Mouse (Mus musculus) cerebellum, adult 2 months (tissue): ENCODE measurements around the gene Gzf1. TPM values are rescaled to one million over a fixed set of nuclear protein-coding genes. Genes with fewer than 3 reads are reported as not detected.

Source experiments
- DNase-seq, 2 experiments: peaks; one replicate each; pipeline ENCODE4 v3.0.0; 2021
- H3K27ac ChIP-seq: fragments of 200-500 bp; 2 replicates; pipeline ENCODE4 v1.5.1; 2012; ENCODE audit warnings: low read length, control low read depth, inconsistent platforms; ENCODE audit not compliant: insufficient read depth
- H3K27me3 ChIP-seq: fragments of 200-500 bp; 2 replicates; pipeline ENCODE4 v1.6.1; 2012; ENCODE audit warnings: inconsistent platforms, mild to moderate bottlenecking, low read length, moderate library complexity; ENCODE audit not compliant: control insufficient read depth, insufficient read depth
- H3K4me1 ChIP-seq: fragments of 200-500 bp; 2 replicates; pipeline ENCODE4 v1.6.1; 2011; ENCODE audit warnings: low read length; ENCODE audit not compliant: control insufficient read depth, insufficient read depth
- H3K4me3 ChIP-seq: fragments of 200-500 bp; replicated peaks from 2 replicates; pipeline ENCODE3; 2011; ENCODE audit warnings: mild to moderate bottlenecking, low read depth, low read length, control low read depth; ENCODE audit not compliant: insufficient read depth
- CTCF ChIP-seq: fragments of 200-500 bp; IDR thresholded peaks from 2 replicates; pipeline ENCODE4 v1.5.1; 2011; ENCODE audit warnings: low read depth, mild to moderate bottlenecking, control low read depth, low read length, moderate library complexity, borderline replicate concordance; ENCODE audit not compliant: insufficient read depth
- POLR2A ChIP-seq: fragments of 200-500 bp; IDR thresholded peaks from 2 replicates; pipeline ENCODE4 v1.6.1; 2011; ENCODE audit warnings: low read length, control low read depth, borderline replicate concordance; ENCODE audit not compliant: insufficient read depth
- WGBS: fragments of 180-500 bp; shearing (Covaris S2); methylation state at CpG from one replicate; pipeline ENCODE4 v1.1.7; 2018; 5-methylcytosine and 5-hydroxymethylcytosine counted together
- polyA plus RNA-seq: library from polyadenylated mRNA; depleted of rRNA; stranded (reverse); fragments of >200 nt; gene quantifications from 2 replicates; pipeline ENCODE4 v1.2.3, GENCODE M21; 2012; rRNA removed

Gzf1 gene
- polyA plus RNA-seq, 1 experiment: 17.8 TPM

DNA sequence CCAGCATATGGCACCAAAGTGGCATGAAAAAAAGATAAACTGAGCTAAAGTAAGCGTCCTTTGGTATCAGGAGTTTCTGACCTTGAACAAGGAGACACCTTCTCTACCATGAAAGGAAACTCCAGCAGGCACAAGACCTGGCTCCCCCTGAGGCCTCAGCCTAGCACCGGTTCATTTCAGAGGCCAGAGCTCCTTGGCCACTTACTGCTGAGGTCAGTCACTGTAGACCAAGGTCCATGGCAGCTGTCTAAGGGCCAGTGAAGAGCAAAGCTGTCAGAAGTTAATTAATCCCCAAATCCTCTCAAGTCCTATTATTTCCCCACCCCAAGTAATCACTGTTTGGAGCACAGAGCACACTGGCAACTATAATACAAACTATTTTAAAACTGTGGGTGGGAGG is 36.2 kb downstream of the Gzf1 start:
- Histone ChIP-seq H3K4me3 (no peak overlapping the region), H3K4me1 (no peaks in the 10 kb centered on the region; the same call in 1 of the 2 replicates), H3K27me3 (no peaks in the 10 kb centered on the region), H3K27ac (no peak overlapping the region)
- WGBS: 68% methylated on average over 2 of the region's 2 CpGs
- DNase-seq: no peak
- no peak for TF ChIP-seq POLR2A
- no peak for TF ChIP-seq CTCF

DNA sequence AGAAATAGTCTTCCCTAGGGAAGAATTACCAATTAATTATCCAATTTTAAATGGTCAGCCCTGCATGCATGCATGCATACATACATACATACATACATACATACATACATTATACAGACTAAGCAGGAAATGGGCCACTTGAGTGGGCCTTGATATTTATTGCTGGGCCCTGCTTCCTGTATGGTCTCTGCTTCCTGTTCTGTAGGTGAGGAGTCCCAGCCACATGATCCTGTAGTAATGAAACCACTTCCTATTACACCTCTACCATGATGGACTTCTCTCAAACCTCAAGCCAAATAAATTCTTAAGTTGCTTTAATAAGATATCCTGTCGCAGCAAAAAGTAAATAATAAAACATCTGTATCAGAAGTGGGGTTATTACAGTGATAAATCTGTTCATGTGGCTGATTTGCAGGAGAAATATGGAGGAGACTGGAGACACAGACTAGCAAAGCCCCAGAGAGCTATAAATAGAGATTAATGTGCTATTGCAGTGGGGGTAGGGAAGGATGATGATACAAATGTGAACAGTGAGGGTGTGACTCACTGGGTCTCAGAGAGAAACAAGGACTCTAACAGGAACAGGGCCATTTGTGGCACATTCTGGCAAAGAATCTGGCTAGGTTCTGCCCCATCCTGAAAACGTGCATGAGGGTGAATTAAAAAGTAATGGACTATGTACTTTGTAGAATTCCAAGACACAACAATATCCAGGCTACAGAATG is 38.6 kb downstream of the Gzf1 start:
- no peak overlapping the region for H3K4me3 ChIP-seq
- no peaks in the 10 kb centered on the region; the same call in 1 of the 2 replicates for H3K4me1 ChIP-seq
- 55% methylated on average over 2 of the region's 2 CpGs for WGBS
- DNase-seq: no peak
- no peak overlapping the region for H3K27ac ChIP-seq
- H3K27me3 ChIP-seq: no peaks in the 10 kb centered on the region
- no peak for TF ChIP-seq CTCF
- TF ChIP-seq POLR2A: no peak

DNA sequence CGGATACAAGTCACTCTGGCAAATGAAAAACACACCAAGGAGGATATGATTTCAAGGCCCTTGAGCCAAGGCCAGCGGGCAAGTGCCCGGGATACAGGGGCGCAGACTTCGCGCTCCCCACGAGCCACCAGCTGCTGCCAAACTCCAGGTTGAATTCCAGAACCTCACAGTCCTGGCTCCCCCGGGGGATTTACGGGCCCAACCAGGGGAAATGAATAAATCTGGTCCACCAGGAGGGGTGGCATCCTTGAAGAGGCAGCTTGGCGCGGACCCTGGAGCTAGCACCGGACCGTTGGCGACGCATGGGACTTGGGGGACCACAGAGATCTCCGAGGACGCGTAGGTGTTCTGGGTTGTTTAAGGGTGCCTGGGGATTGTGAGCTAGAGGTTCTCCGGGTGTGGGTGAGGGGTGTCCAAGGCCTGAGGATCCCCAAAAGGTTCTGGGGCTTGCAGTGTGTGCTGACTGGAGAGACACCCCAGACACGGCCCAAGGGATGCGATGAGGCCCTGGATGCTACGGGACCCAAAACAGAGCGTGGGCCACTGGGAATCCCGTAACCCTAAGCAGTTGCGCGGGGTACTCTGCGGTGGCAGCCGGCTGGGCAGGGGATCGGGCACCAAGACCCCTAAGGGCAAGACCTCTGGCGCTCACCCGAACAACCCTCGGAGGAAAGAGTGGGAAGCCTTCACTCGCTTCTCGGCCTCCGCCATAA is 50.9 kb downstream of the Gzf1 start:
- Histone ChIP-seq H3K4me1 (peaks cover 8% of the 10 kb centered on the region; the same call in 1 of the 2 replicates), H3K27ac (peak overlapping the region; percentile 32), H3K27me3 (no peaks in the 10 kb centered on the region), H3K4me3 (peak overlapping the region; percentile 62)
- WGBS: under 1% methylated on average over 35 of the region's 35 CpGs
- peak; percentile 70 to 71 for DNase-seq
- TF ChIP-seq CTCF: no peak
- no peak for TF ChIP-seq POLR2A

DNA sequence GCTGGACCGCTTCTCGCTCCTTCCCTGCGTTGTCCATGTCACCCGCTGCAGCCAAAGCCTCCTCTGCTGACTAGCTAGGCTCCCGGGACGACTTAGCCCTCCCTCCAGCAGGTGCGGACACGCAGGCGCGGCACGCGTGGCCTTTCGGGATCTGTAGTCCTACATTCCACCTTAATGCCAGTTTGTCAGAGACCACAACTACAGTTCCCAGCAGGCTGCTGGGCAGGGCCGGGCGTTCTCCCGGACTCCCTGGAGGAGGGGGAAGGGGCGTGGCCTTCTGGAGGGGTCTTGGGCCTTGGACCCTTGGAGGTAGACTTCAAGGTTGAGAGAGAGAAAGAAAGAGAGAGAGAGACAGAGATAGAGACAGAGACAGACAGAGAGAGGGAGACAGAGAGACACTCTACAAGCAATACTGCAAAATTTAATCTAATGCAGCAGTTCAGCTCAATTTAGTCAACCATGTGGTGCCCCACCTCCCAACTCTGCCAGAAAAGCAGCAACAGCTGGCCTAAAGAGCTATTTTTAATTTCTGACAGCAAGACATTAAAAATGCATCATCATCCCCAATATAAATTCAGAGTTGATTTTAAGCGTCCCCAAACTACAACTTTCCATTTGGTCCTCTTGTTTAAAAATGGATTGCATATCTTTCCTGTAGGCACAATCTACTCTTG is 51.6 kb downstream of the Gzf1 start, which contains the start of gene Napb:
Gene Napb, minus strand, starts transcription at position 141 of the 674 bp plus-strand sequence.
- no peaks in the 10 kb centered on the region for H3K27me3 ChIP-seq
- 5% methylated on average over 18 of the region's 18 CpGs for WGBS
- H3K4me1 ChIP-seq: peaks cover 8% of the 10 kb centered on the region; the same call in 1 of the 2 replicates
- TF ChIP-seq POLR2A (peak; percentile 100), CTCF (no peak)
- peak within 1 kb of the TSS; percentile 32 for H3K27ac ChIP-seq
- H3K4me3 ChIP-seq: peak within 1 kb of the TSS; percentile 62
- DNase-seq: peak; percentile 96 to 99

Other genes starting within 250 kb of the Gzf1 start
- 2.8 and 3.2 TPM in 2 replicates for gene Cd93, start 237.5 kb upstream of the Gzf1 start, polyA plus RNA-seq
- gene Nxt1, start 8.4 kb upstream of the Gzf1 start, polyA plus RNA-seq: 26.8 and 27.8 TPM in 2 replicates
- 189 and 192 TPM in 2 replicates for gene Napb, start 51.4 kb downstream of the Gzf1 start, polyA plus RNA-seq
- 0.27 TPM in 1 of 2 replicates, not detected in the other for gene Cstl1, start 69.3 kb downstream of the Gzf1 start, polyA plus RNA-seq
- not detected in 2 replicates for gene Cst11, start 90.5 kb downstream of the Gzf1 start, polyA plus RNA-seq
- gene 8030411F24Rik, start 101.0 kb downstream of the Gzf1 start, polyA plus RNA-seq: not detected in 2 replicates
- not detected in 2 replicates for gene Cst12, start 108.3 kb downstream of the Gzf1 start, polyA plus RNA-seq
- gene Cst8, start 117.8 kb downstream of the Gzf1 start, polyA plus RNA-seq: not detected in 2 replicates
- gene Cst13, start 139.1 kb downstream of the Gzf1 start, polyA plus RNA-seq: not detected in 2 replicates
- not detected in 2 replicates for gene Cst9, start 154.1 kb downstream of the Gzf1 start, polyA plus RNA-seq
- not detected in 2 replicates for gene 9230104L09Rik, start 184.0 kb downstream of the Gzf1 start, polyA plus RNA-seq
- 1,975 and 2,220 TPM in 2 replicates for gene Cst3, start 194.7 kb downstream of the Gzf1 start, polyA plus RNA-seq